In genomic region chr4:65821070-65821469, GRCm38 (mm10) we compare ENCODE assay signal across 23 mouse cellular contexts.
DNase-seq lines count a peak whose midpoint lies in the region; ATAC-seq and TF ChIP-seq lines count a peak whose summit lies in the region.
"Had no signal": no experiment of that assay in that cellular context is flagged by ENCODE, and none has a peak within 500 bp of the region (broad histone marks: within the 10 kb centered on the region; RNA-seq: fewer than 3 reads in every experiment).

No protein-coding gene starts in this region.

- ATAC-seq in embryonic facial prominence, embryonic 14.5 days (ENCODE audit: low read depth) = peak; percentile 62; the same call in 1 of the 2 replicates
- ATAC-seq in heart, embryonic 16.5 days (replicated peaks; ENCODE audit: extremely low read depth, insufficient read depth, low FRiP score) = peak; percentile 81
- ATAC-seq in lung, embryonic 14.5 days (ENCODE audit: insufficient read depth) = no peak
- ATAC-seq: intestine, embryonic 15.5 days had no signal

- H3K9ac ChIP-seq in embryonic facial prominence, embryonic 14.5 days (ENCODE audit: low read depth, low read length) = no peak overlapping the region
- H3K9ac ChIP-seq in heart, embryonic 16.5 days (ENCODE audit: low read length) = no peak overlapping the region
- H3K9ac ChIP-seq in lung, embryonic 14.5 days = no peak overlapping the region
- H3K9ac ChIP-seq: embryonic facial prominence, embryonic 15.5 days; heart, embryonic 12.5 days; hindbrain, embryonic 14.5 days; intestine, embryonic 15.5 days had no signal

- WGBS in embryonic facial prominence, embryonic 14.5 days = 43% methylated on average over 2 of the region's 2 CpGs
- WGBS in embryonic facial prominence, embryonic 10.5 days = 78% methylated on average over 2 of the region's 2 CpGs
- 26% methylated on average over 2 of the region's 2 CpGs for WGBS in heart, embryonic 16.5 days
- WGBS in lung, embryonic 14.5 days = 49% methylated on average over 2 of the region's 2 CpGs

- H3K9me3 ChIP-seq in embryonic facial prominence, embryonic 14.5 days (ENCODE audit: control insufficient read depth, low read length) = no peaks in the 10 kb centered on the region
- no peaks in the 10 kb centered on the region for H3K9me3 ChIP-seq in embryonic facial prominence, embryonic 10.5 days
- no peaks in the 10 kb centered on the region for H3K9me3 ChIP-seq in heart, embryonic 16.5 days (replicated peaks; ENCODE audit: control insufficient read depth, low read length)
- no peaks in the 10 kb centered on the region for H3K9me3 ChIP-seq in lung, embryonic 14.5 days (ENCODE audit: low read depth, low read length)
- H3K9me3 ChIP-seq: embryonic facial prominence, embryonic 15.5 days; forebrain, embryonic 10.5 days; heart, embryonic 12.5 days; hindbrain, embryonic 10.5 days; intestine, embryonic 15.5 days had no signal

- H3K27me3 ChIP-seq in embryonic facial prominence, embryonic 14.5 days (replicated peaks; ENCODE audit: control insufficient read depth, insufficient read depth, low read length) = no peaks in the 10 kb centered on the region
- H3K27me3 ChIP-seq in embryonic facial prominence, embryonic 10.5 days (replicated peaks; ENCODE audit: low read depth, poor library complexity, severe bottlenecking) = no peaks in the 10 kb centered on the region
- H3K27me3 ChIP-seq in heart, embryonic 16.5 days (ENCODE audit: control insufficient read depth, insufficient read depth, low read length) = no peaks in the 10 kb centered on the region
- no peaks in the 10 kb centered on the region for H3K27me3 ChIP-seq in lung, embryonic 14.5 days (ENCODE audit: insufficient read depth, low read length)
- H3K27me3 ChIP-seq: embryonic facial prominence, embryonic 15.5 days; heart, embryonic 12.5 days; intestine, embryonic 15.5 days had no signal

- no peak for TF ChIP-seq CTCF in lung, embryonic 14.5 days (IDR thresholded peaks at IDR 0.05; ENCODE audit: low read depth)

- peak; percentile 41 for DNase-seq in embryonic facial prominence, embryonic 14.5 days (ENCODE audit: low spot score)
- DNase-seq in embryonic facial prominence, embryonic 10.5 days (ENCODE audit: low spot score) = no peak
- no peak for DNase-seq in heart, postnatal 4 days
- DNase-seq in lung, embryonic 14.5 days = peak; percentile 10
- DNase-seq in lung, postnatal 36 days = no peak
- DNase-seq in Muller cell, postnatal 12 days (ENCODE audit: inconsistent ontology term) = peak; percentile 39
- no peak for DNase-seq in left cerebral cortex, adult 8-10 months (ENCODE audit: low spot score in 2 of 2)
- DNase-seq: adrenal gland, adult 2 months; adrenal gland, postnatal 36 days; cerebellum, adult 11-12 months; cerebellum, adult 9-10 months; cerebellum, postnatal 25 days; gastrocnemius, adult 2 months; gastrocnemius, postnatal 25 days; kidney, adult 18-20 months had no signal

- H3K27ac ChIP-seq in embryonic facial prominence, embryonic 14.5 days (replicated peaks; ENCODE audit: low read depth, low read length) = no peak overlapping the region
- H3K27ac ChIP-seq in embryonic facial prominence, embryonic 10.5 days (replicated peaks) = no peak overlapping the region
- H3K27ac ChIP-seq in heart, embryonic 16.5 days (ENCODE audit: low read length) = peak overlapping the region; percentile 46
- no peak overlapping the region for H3K27ac ChIP-seq in lung, embryonic 14.5 days (ENCODE audit: low read depth)
- H3K27ac ChIP-seq: embryonic facial prominence, embryonic 15.5 days; forebrain, embryonic 10.5 days; gastrocnemius, adult 2 months; hindbrain, embryonic 10.5 days; hindbrain, embryonic 14.5 days; intestine, embryonic 15.5 days had no signal

- H3K4me3 ChIP-seq in embryonic facial prominence, embryonic 14.5 days (ENCODE audit: low read depth, low read length) = no peak overlapping the region
- H3K4me3 ChIP-seq in embryonic facial prominence, embryonic 10.5 days = no peak overlapping the region
- H3K4me3 ChIP-seq in heart, embryonic 16.5 days (ENCODE audit: low read length) = no peak overlapping the region
- no peak overlapping the region for H3K4me3 ChIP-seq in lung, embryonic 14.5 days (ENCODE audit: low read depth, low read length)
- H3K4me3 ChIP-seq: embryonic facial prominence, embryonic 15.5 days; erythroblast, embryonic 14.5 days; forebrain, embryonic 10.5 days; gastrocnemius, adult 2 months; heart, embryonic 12.5 days; hindbrain, embryonic 10.5 days; intestine, embryonic 15.5 days had no signal

- no peak overlapping the region for H3K4me2 ChIP-seq in embryonic facial prominence, embryonic 14.5 days (ENCODE audit: low read depth, low read length)
- no peak overlapping the region for H3K4me2 ChIP-seq in heart, embryonic 16.5 days (ENCODE audit: low read depth, low read length)
- H3K4me2 ChIP-seq in lung, embryonic 14.5 days = no peak overlapping the region
- H3K4me2 ChIP-seq: embryonic facial prominence, embryonic 15.5 days; heart, embryonic 12.5 days; hindbrain, embryonic 14.5 days; intestine, embryonic 15.5 days had no signal

- H3K36me3 ChIP-seq in embryonic facial prominence, embryonic 14.5 days (ENCODE audit: control insufficient read depth, insufficient read depth, low read length) = no peaks in the 10 kb centered on the region
- no peaks in the 10 kb centered on the region for H3K36me3 ChIP-seq in embryonic facial prominence, embryonic 10.5 days (replicated peaks)
- no peaks in the 10 kb centered on the region for H3K36me3 ChIP-seq in heart, embryonic 16.5 days (ENCODE audit: control insufficient read depth, insufficient read depth)
- H3K36me3 ChIP-seq in lung, embryonic 14.5 days (ENCODE audit: insufficient read depth) = no peaks in the 10 kb centered on the region
- H3K36me3 ChIP-seq: embryonic facial prominence, embryonic 15.5 days; forebrain, embryonic 10.5 days; heart, embryonic 12.5 days; hindbrain, embryonic 10.5 days; intestine, embryonic 15.5 days had no signal

- peaks cover 6% of the 10 kb centered on the region; the same call in 1 of the 2 replicates for H3K4me1 ChIP-seq in embryonic facial prominence, embryonic 14.5 days (ENCODE audit: control insufficient read depth, insufficient read depth, low read length)
- 0 out of 2 replicates have a peak, but pooled peaks cover 5% of the 10 kb centered on the region for H3K4me1 ChIP-seq in embryonic facial prominence, embryonic 10.5 days
- H3K4me1 ChIP-seq in heart, embryonic 16.5 days (ENCODE audit: control insufficient read depth, insufficient read depth, low read length) = peaks cover 23% of the 10 kb centered on the region
- H3K4me1 ChIP-seq in lung, embryonic 14.5 days (ENCODE audit: insufficient read depth) = no peaks in the 10 kb centered on the region
- H3K4me1 ChIP-seq: embryonic facial prominence, embryonic 15.5 days; intestine, embryonic 15.5 days had no signal

Comparison
In these comparisons a context has a peak if more than half of its experiments do, and no peak if none do; other contexts are left out.
1. DNase-seq: peak in embryonic facial prominence, embryonic 14.5 days (single experiment), lung, embryonic 14.5 days (single experiment) and Muller cell, postnatal 12 days (single experiment); none in embryonic facial prominence, embryonic 10.5 days (single experiment), heart, postnatal 4 days (single experiment), lung, postnatal 36 days (single experiment) and left cerebral cortex, adult 8-10 months (0 of 2).